Mouse (Mus musculus) Muller cell, postnatal 12 days (primary cell): ENCODE measurements around the gene Mtfr1l.
A peak's percentile ranks its signal among the peaks of the same experiment; 100 is the strongest.

Experiments
- DNase-seq: peaks from one replicate; pipeline ENCODE4 v3.0.0-alpha.2; 2015; ENCODE audit errors: inconsistent ontology term

Gene Mtfr1l

GRCm38 (mm10) chr4:134489986-134490665 lies 45.1 kb downstream of the Mtfr1l start:
- DNase-seq, result no peak

- no peak for DNase-seq
Observed at GRCm38 (mm10) chr4:134488211-134488610, 47.0 kb downstream of the Mtfr1l start.

- DNase-seq, result no peak
Observed at GRCm38 (mm10) chr4:134485151-134485900, 49.9 kb downstream of the Mtfr1l start.

GRCm38 (mm10) chr4:134484231-134484630 lies 51.0 kb downstream of the Mtfr1l start:
- DNase-seq, result no peak

- no peak for DNase-seq
Observed at GRCm38 (mm10) chr4:134483696-134484095, 51.5 kb downstream of the Mtfr1l start.

- DNase-seq, result no peak
Observed at GRCm38 (mm10) chr4:134483078-134483688, 52.0 kb downstream of the Mtfr1l start.

GRCm38 (mm10) chr4:134482442-134482841 lies 52.7 kb downstream of the Mtfr1l start:
- DNase-seq, result peak; percentile 74

GRCm38 (mm10) chr4:134481270-134481669 lies 53.9 kb downstream of the Mtfr1l start:
- no peak for DNase-seq

- DNase-seq, result peak; percentile 48
Observed at GRCm38 (mm10) chr4:134480864-134481263, 54.3 kb downstream of the Mtfr1l start.

GRCm38 (mm10) chr4:134479839-134480238 lies 55.3 kb downstream of the Mtfr1l start:
- no peak for DNase-seq

GRCm38 (mm10) chr4:134478031-134478430 lies 57.2 kb downstream of the Mtfr1l start:
- DNase-seq, result peak; percentile 85

- DNase-seq, result peak; percentile 15
Observed at GRCm38 (mm10) chr4:134476899-134477298, 58.3 kb downstream of the Mtfr1l start.
